Mouse (Mus musculus) limb, embryonic 10.5 days (tissue): ENCODE data around the gene Apex2. TPM values are rescaled to one million over a fixed set of nuclear protein-coding genes. Genes with fewer than 3 reads are reported as not detected.
"Not testable (repeated sequence)": the region's sequence is repeated elsewhere in the genome, so short reads cannot be mapped to it uniquely, and the experiment has no call there.

Experiments
- DNase-seq: peaks from one replicate; pipeline ENCODE4 v3.0.0-alpha.2; 2017; ENCODE audit warnings: low spot score
- H3K27ac ChIP-seq: fragments of 300-500 bp; sonication (generic); 2 replicates; pipeline ENCODE4 v1.5.1; 2016; ENCODE audit warnings: mild to moderate bottlenecking
- H3K27me3 ChIP-seq: fragments of 300-500 bp; sonication (generic); 2 replicates; pipeline ENCODE4 v1.6.1; 2016; ENCODE audit warnings: low read depth, mild to moderate bottlenecking; ENCODE audit not compliant: poor library complexity, severe bottlenecking
- H3K36me3 ChIP-seq: fragments of 300-500 bp; sonication (generic); 2 replicates; pipeline ENCODE4 v1.6.1; 2016; ENCODE audit warnings: mild to moderate bottlenecking, moderate library complexity
- H3K4me1 ChIP-seq: fragments of 300-500 bp; sonication (generic); 2 replicates; pipeline ENCODE4 v1.6.1; 2016
- H3K4me3 ChIP-seq: fragments of 300-500 bp; sonication (generic); 2 replicates; pipeline ENCODE4 v1.5.1; 2016; ENCODE audit warnings: mild to moderate bottlenecking, moderate library complexity
- H3K9me3 ChIP-seq: fragments of 300-500 bp; sonication (generic); replicated peaks from 2 replicates; pipeline ENCODE4 v1.6.1; 2016; ENCODE audit warnings: mild to moderate bottlenecking
- WGBS: fragments of 180-500 bp; shearing (Covaris S2); methylation state at CpG from one replicate; pipeline ENCODE4 v1.1.7; 2016; 5-methylcytosine and 5-hydroxymethylcytosine counted together
- polyA plus RNA-seq: library from polyadenylated mRNA; unstranded; fragments of >200 nt; fragmentation: Nextera tagmentation; extraction: Ambion mirVana; gene quantifications from 2 replicates; pipeline ENCODE4 v1.2.1, GENCODE M21; 2016

Apex2 gene
- polyA plus RNA-seq, 1 experiment from 2014 or later: 35.8 TPM

- no peak overlapping the region for H3K4me3 ChIP-seq
- DNase-seq: no peak
- peaks cover 45% of the 10 kb centered on the region for H3K36me3 ChIP-seq
- peaks cover 77% of the 10 kb centered on the region for H3K27me3 ChIP-seq
- no peaks in the 10 kb centered on the region for H3K9me3 ChIP-seq
- H3K27ac ChIP-seq: no peak overlapping the region
- 92% methylated on average over 3 of the region's 3 CpGs for WGBS
- H3K4me1 ChIP-seq: no peaks in the 10 kb centered on the region
These were observed 40.0 kb downstream of the Apex2 start for GRCm38 (mm10) chrX:150549639-150550038.

- no peak for DNase-seq
These were observed 42.4 kb downstream of the Apex2 start, which contains the start of gene Alas2 for GRCm38 (mm10) chrX:150547239-150547638. Gene Alas2 (plus strand): TSS chrX:150547375.

GRCm38 (mm10) chrX:150541684-150542083 lies 48.0 kb downstream of the Apex2 start:
- H3K4me3 ChIP-seq: no peak overlapping the region
- H3K27ac ChIP-seq: no peak overlapping the region
- H3K9me3 ChIP-seq: no peaks in the 10 kb centered on the region
- DNase-seq: no peak
- peaks cover 41% of the 10 kb centered on the region for H3K27me3 ChIP-seq
- peaks cover 7% of the 10 kb centered on the region; the same call in 1 of the 2 replicates for H3K36me3 ChIP-seq
- no peaks in the 10 kb centered on the region for H3K4me1 ChIP-seq

More at GRCm38 (mm10) chrX:150547239-150547638, 42.4 kb downstream of the Apex2 start, which contains the start of gene Alas2:
- H3K9me3 ChIP-seq: no peaks in the 10 kb centered on the region
- H3K27me3 ChIP-seq: peaks cover 69% of the 10 kb centered on the region
- no peak within 1 kb of the TSS for H3K4me3 ChIP-seq
- WGBS: 26% methylated on average over 5 of the region's 5 CpGs
- no peaks in the 10 kb centered on the region for H3K4me1 ChIP-seq
- H3K27ac ChIP-seq: no peak within 1 kb of the TSS
- peaks cover 38% of the 10 kb centered on the region for H3K36me3 ChIP-seq

GRCm38 (mm10) chrX:150540111-150540510 lies 49.6 kb downstream of the Apex2 start:
- WGBS: 94% methylated on average over 2 of the region's 2 CpGs
- H3K4me3 ChIP-seq: no peak overlapping the region
- no peaks in the 10 kb centered on the region for H3K4me1 ChIP-seq
- H3K9me3 ChIP-seq: no peaks in the 10 kb centered on the region
- peaks cover 7% of the 10 kb centered on the region; the same call in 1 of the 2 replicates for H3K36me3 ChIP-seq
- no peak overlapping the region for H3K27ac ChIP-seq
- peaks cover 39% of the 10 kb centered on the region for H3K27me3 ChIP-seq
- no peak for DNase-seq

GRCm38 (mm10) chrX:150516477-150516876 lies 73.2 kb downstream of the Apex2 start:
- Histone ChIP-seq H3K27ac (no peak overlapping the region), H3K36me3 (peaks cover under 1% of the 10 kb centered on the region), H3K4me1 (no peaks in the 10 kb centered on the region), H3K27me3 (peaks cover 15% of the 10 kb centered on the region), H3K4me3 (no peak overlapping the region), H3K9me3 (no peaks in the 10 kb centered on the region)
- DNase-seq: no peak
- WGBS: 88% methylated on average over 1 of the region's 1 CpGs

- H3K27me3 ChIP-seq: peaks cover 14% of the 10 kb centered on the region
- no peaks in the 10 kb centered on the region for H3K4me1 ChIP-seq
- no peak for DNase-seq
- H3K4me3 ChIP-seq: no peak overlapping the region
- no peaks in the 10 kb centered on the region for H3K9me3 ChIP-seq
- H3K36me3 ChIP-seq: no peaks in the 10 kb centered on the region
- no peak overlapping the region for H3K27ac ChIP-seq
These were observed 73.7 kb downstream of the Apex2 start for GRCm38 (mm10) chrX:150516015-150516414.

GRCm38 (mm10) chrX:150514127-150514526 lies 75.5 kb downstream of the Apex2 start:
- 85% methylated on average over 1 of the region's 1 CpGs for WGBS
- no peak for DNase-seq
- Histone ChIP-seq H3K27me3 (peaks cover 14% of the 10 kb centered on the region), H3K4me3 (no peak overlapping the region), H3K27ac (no peak overlapping the region), H3K9me3 (no peaks in the 10 kb centered on the region), H3K36me3 (0 out of 2 replicates have a peak, but pooled peaks cover under 1% of the 10 kb centered on the region), H3K4me1 (no peaks in the 10 kb centered on the region)

- Histone ChIP-seq H3K4me3 (no peak overlapping the region), H3K36me3 (peaks cover 13% of the 10 kb centered on the region), H3K27me3 (peaks cover 12% of the 10 kb centered on the region), H3K4me1 (no peaks in the 10 kb centered on the region), H3K27ac (peak overlapping the region; percentile 62), H3K9me3 (no peaks in the 10 kb centered on the region)
- DNase-seq: no peak
- 88% methylated on average over 6 of the region's 6 CpGs for WGBS
These were observed 78.4 kb downstream of the Apex2 start for GRCm38 (mm10) chrX:150511274-150511673.

GRCm38 (mm10) chrX:150510631-150511030 lies 79.0 kb downstream of the Apex2 start:
- no peak overlapping the region for H3K27ac ChIP-seq
- no peaks in the 10 kb centered on the region for H3K9me3 ChIP-seq
- no peak overlapping the region for H3K4me3 ChIP-seq
- peaks cover 6% of the 10 kb centered on the region for H3K27me3 ChIP-seq
- DNase-seq: no peak
- H3K36me3 ChIP-seq: peaks cover 13% of the 10 kb centered on the region
- WGBS: 53% methylated on average over 4 of the region's 4 CpGs
- H3K4me1 ChIP-seq: no peaks in the 10 kb centered on the region

GRCm38 (mm10) chrX:150508696-150509095 lies 81.0 kb downstream of the Apex2 start:
- no peaks in the 10 kb centered on the region for H3K4me1 ChIP-seq
- DNase-seq: no peak
- 90% methylated on average over 6 of the region's 6 CpGs for WGBS
- no peak overlapping the region for H3K27ac ChIP-seq
- no peaks in the 10 kb centered on the region; the same call in 1 of the 2 replicates for H3K27me3 ChIP-seq
- H3K4me3 ChIP-seq: no peak overlapping the region
- no peaks in the 10 kb centered on the region for H3K9me3 ChIP-seq
- H3K36me3 ChIP-seq: peaks cover 13% of the 10 kb centered on the region

GRCm38 (mm10) chrX:150487811-150488210 lies 101.9 kb downstream of the Apex2 start:
- not testable (repeated sequence) for H3K4me1 ChIP-seq, H3K36me3 ChIP-seq, H3K9me3 ChIP-seq, DNase-seq, H3K27ac ChIP-seq, H3K4me3 ChIP-seq, H3K27me3 ChIP-seq
- 100% methylated on average over 1 of the region's 10 CpGs for WGBS

GRCm38 (mm10) chrX:150486314-150487030 lies 103.2 kb downstream of the Apex2 start:
- WGBS: 70% methylated on average over 12 of the region's 22 CpGs

GRCm38 (mm10) chrX:150477854-150478780 lies 111.6 kb downstream of the Apex2 start:
- Histone ChIP-seq H3K36me3 (no peaks in the 10 kb centered on the region), H3K9me3 (no peaks in the 10 kb centered on the region), H3K27ac (peak overlapping the region; percentile 89), H3K4me1 (no peaks in the 10 kb centered on the region), H3K27me3 (no peaks in the 10 kb centered on the region), H3K4me3 (peak overlapping the region; percentile 57)
- DNase-seq: peak; percentile 84
- whole genome bisulfite sequencing: under 1% methylated on average over 34 of the region's 34 CpGs

More at GRCm38 (mm10) chrX:150486314-150487030, 103.2 kb downstream of the Apex2 start:
- H3K27ac ChIP-seq, H3K4me3 ChIP-seq, H3K27me3 ChIP-seq, H3K36me3 ChIP-seq, H3K9me3 ChIP-seq, DNase-seq, H3K4me1 ChIP-seq: not testable (repeated sequence)
